In the genomic region with DNA sequence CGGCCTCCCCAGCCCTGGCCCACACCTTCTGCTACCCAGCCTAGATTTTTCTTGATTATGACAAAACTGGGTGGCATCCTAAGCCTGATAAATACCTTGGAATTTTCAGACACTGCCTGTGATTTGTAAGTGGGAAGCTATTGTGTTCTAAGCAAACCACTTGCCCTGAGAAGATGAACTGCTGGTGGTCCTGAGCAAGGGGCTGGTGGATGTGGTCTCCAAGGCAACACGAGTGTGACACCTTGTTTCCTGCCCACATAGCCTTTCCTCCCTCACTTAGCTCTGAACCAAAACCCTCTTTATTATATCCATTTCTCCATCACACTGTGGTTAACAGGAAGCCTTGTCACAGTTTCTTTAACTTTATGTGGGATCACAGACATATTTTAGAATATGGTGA, we compare ENCODE assay signal across 16 mouse cellular contexts.
DNase-seq lines count a peak whose midpoint lies in the region; ATAC-seq and TF ChIP-seq lines count a peak whose summit lies in the region.
"Had no signal": no experiment of that assay in that cellular context is flagged by ENCODE, and none has a peak within 500 bp of the region (broad histone marks: within the 10 kb centered on the region; RNA-seq: fewer than 3 reads in every experiment).

No protein-coding gene starts in this region.

- TF ChIP-seq POLR2A in cortical plate, adult 2 months (IDR thresholded peaks at IDR 0.05; ENCODE audit: extremely low read depth, insufficient read depth, low read length): no peak

- H3K36me3 ChIP-seq in forebrain, embryonic 14.5 days (ENCODE audit: control insufficient read depth, insufficient read depth, low read length): no peaks in the 10 kb centered on the region
- H3K36me3 ChIP-seq in midbrain, embryonic 14.5 days (ENCODE audit: control insufficient read depth, insufficient read depth, low read length): no peaks in the 10 kb centered on the region
- H3K36me3 ChIP-seq: heart, embryonic 15.5 days; limb, embryonic 15.5 days had no signal

- peak overlapping the region; percentile 72 for H3K27ac ChIP-seq in left cerebral cortex, adult 2 months
- H3K27ac ChIP-seq in cortical plate, adult 2 months (ENCODE audit: insufficient read depth, low read length): peak overlapping the region; percentile 70; the same call in 1 of the 2 replicates
- H3K27ac ChIP-seq in forebrain, embryonic 14.5 days (ENCODE audit: low read depth, low read length): peak overlapping the region; percentile 21; the same call in 1 of the 2 replicates
- H3K27ac ChIP-seq in midbrain, embryonic 14.5 days (replicated peaks; ENCODE audit: low read depth, low read length): no peak overlapping the region
- H3K27ac ChIP-seq: heart, adult 2 months; heart, embryonic 15.5 days had no signal

- H3K27me3 ChIP-seq in forebrain, embryonic 14.5 days (replicated peaks; ENCODE audit: control insufficient read depth, insufficient read depth, low read length): no peaks in the 10 kb centered on the region
- H3K27me3 ChIP-seq in midbrain, embryonic 14.5 days (ENCODE audit: control insufficient read depth, insufficient read depth, low read length): no peaks in the 10 kb centered on the region
- H3K27me3 ChIP-seq: heart, embryonic 15.5 days; limb, embryonic 15.5 days had no signal

- 25% methylated on average over 2 of the region's 2 CpGs for WGBS in forebrain, embryonic 14.5 days
- 28% methylated on average over 2 of the region's 2 CpGs for WGBS in midbrain, embryonic 14.5 days

- no peaks in the 10 kb centered on the region; the same call in 1 of the 2 replicates for H3K4me1 ChIP-seq in cortical plate, adult 2 months (ENCODE audit: control insufficient read depth, insufficient read depth, low read length)
- H3K4me1 ChIP-seq in forebrain, embryonic 14.5 days (ENCODE audit: control insufficient read depth, insufficient read depth, low read length): peaks cover 16% of the 10 kb centered on the region; the same call in 1 of the 2 replicates
- peaks cover 7% of the 10 kb centered on the region; the same call in 1 of the 2 replicates for H3K4me1 ChIP-seq in midbrain, embryonic 14.5 days (ENCODE audit: control insufficient read depth, insufficient read depth, low read length)

- no peak for TF ChIP-seq CTCF in left cerebral cortex, adult 2 months (IDR thresholded peaks at IDR 0.05)
- TF ChIP-seq CTCF in cortical plate, adult 2 months (IDR thresholded peaks at IDR 0.05; ENCODE audit: extremely low read depth, insufficient read depth, low read length): no peak

- H3K9me3 ChIP-seq in forebrain, embryonic 14.5 days (replicated peaks; ENCODE audit: control insufficient read depth, low read length): no peaks in the 10 kb centered on the region
- no peaks in the 10 kb centered on the region for H3K9me3 ChIP-seq in midbrain, embryonic 14.5 days (ENCODE audit: control insufficient read depth, low read length)
- H3K9me3 ChIP-seq: heart, embryonic 15.5 days; limb, embryonic 15.5 days had no signal

- intact Hi-C loops in left cerebral cortex, adult 2 months (cut with DNase I): loop anchor here (5.0 kb wide), 1 partner anchor 66 kb away; no protein-coding TSS in a partner anchor
- intact Hi-C loops in left cerebral cortex, postnatal 25 days (cut with DNase I): loop anchor here (5.0 kb wide), 1 partner anchor 51 kb away; no protein-coding TSS in a partner anchor

- no peak overlapping the region for H3K4me2 ChIP-seq in forebrain, embryonic 14.5 days (ENCODE audit: low read length)
- no peak overlapping the region for H3K4me2 ChIP-seq in midbrain, embryonic 14.5 days (ENCODE audit: low read length)
- H3K4me2 ChIP-seq: heart, embryonic 15.5 days; limb, embryonic 15.5 days had no signal

- DNase-seq in left cerebral cortex, adult 2 months (ENCODE audit: extremely low spot score in 1 of 2, low spot score in 2 of 2): no peak
- DNase-seq in left cerebral cortex, postnatal 25 days (ENCODE audit: low spot score in 2 of 2): no peak
- peak; percentile 22 for DNase-seq in forebrain, embryonic 14.5 days (ENCODE audit: low spot score)
- DNase-seq in midbrain, embryonic 14.5 days: peak; percentile 19
- DNase-seq in frontal cortex, postnatal 10 days (ENCODE audit: low spot score in 2 of 2): no peak
- no peak for DNase-seq in testis, postnatal 14 days (ENCODE audit: low spot score)
- DNase-seq: adrenal gland, postnatal 36 days; cerebellum, adult 9-10 months; gastrocnemius, postnatal 10 days; heart, adult 2 months; lung, postnatal 36 days; thymus, adult 2 months had no signal

- no peak for ATAC-seq in forebrain, embryonic 14.5 days
- ATAC-seq in midbrain, embryonic 14.5 days (ENCODE audit: low FRiP score, low TSS enrichment): no peak
- no peak for ATAC-seq in cerebellum, adult (ENCODE audit: insufficient number of reproducible peaks, low FRiP score, low TSS enrichment)

- no peak overlapping the region for H3K9ac ChIP-seq in forebrain, embryonic 14.5 days (ENCODE audit: low read length)
- H3K9ac ChIP-seq in midbrain, embryonic 14.5 days (replicated peaks; ENCODE audit: low read length): no peak overlapping the region
- H3K9ac ChIP-seq: heart, embryonic 15.5 days; limb, embryonic 15.5 days had no signal

- no peak overlapping the region for H3K4me3 ChIP-seq in left cerebral cortex, adult 2 months
- no peak overlapping the region for H3K4me3 ChIP-seq in cortical plate, adult 2 months (ENCODE audit: insufficient read depth, low read length)
- H3K4me3 ChIP-seq in forebrain, embryonic 14.5 days (ENCODE audit: low read depth, low read length): no peak overlapping the region
- no peak overlapping the region for H3K4me3 ChIP-seq in midbrain, embryonic 14.5 days (replicated peaks; ENCODE audit: low read depth, low read length)
- H3K4me3 ChIP-seq: heart, adult 2 months; heart, embryonic 15.5 days; limb, embryonic 15.5 days had no signal

Comparison
In these comparisons a context has a peak if more than half of its experiments do, and no peak if none do; other contexts are left out.
1. DNase-seq: peak in forebrain, embryonic 14.5 days (single experiment) and midbrain, embryonic 14.5 days (single experiment); none in left cerebral cortex, adult 2 months (0 of 2), left cerebral cortex, postnatal 25 days (0 of 2), frontal cortex, postnatal 10 days (0 of 2) and testis, postnatal 14 days (single experiment).